Mouse (Mus musculus): ENCODE results near the gene March1. TPM values are rescaled to one million over a fixed set of nuclear protein-coding genes. Genes with fewer than 3 reads are reported as not detected.

Gene March1
- total RNA-seq, 4 experiments from 2014 or later, result 0.81 to 1.5 (median 0.89) TPM

GRCm38 (mm10) chr8:66520576-66520975 is 902.9 kb downstream of the March1 start:
- no peak for DNase-seq (ENCODE audit: low spot score)
